Comparison of ENCODE assay signal across 20 mouse cellular contexts in genomic region chr2:153332271-153332670, GRCm38 (mm10). TPM values are rescaled to one million over a fixed set of nuclear protein-coding genes. Genes with fewer than 3 reads are reported as not detected.
A peak's percentile ranks its signal among the peaks of the same experiment; 100 is the strongest.
DNase-seq lines count a peak whose midpoint lies in the region; ATAC-seq lines count a peak whose summit lies in the region.
"Had no signal": no experiment of that assay in that cellular context is flagged by ENCODE, and none has a peak within 500 bp of the region (broad histone marks: within the 10 kb centered on the region; RNA-seq: fewer than 3 reads in every experiment).

No protein-coding gene starts in this region.

- no peaks in the 10 kb centered on the region for H3K27me3 ChIP-seq in forebrain, embryonic 10.5 days (ENCODE audit: poor library complexity, severe bottlenecking)
- H3K27me3 ChIP-seq: forebrain, embryonic 13.5 days; heart, embryonic 13.5 days had no signal

- ATAC-seq in frontal cortex, adult (ENCODE audit: low TSS enrichment): peak; percentile 77
- ATAC-seq: forebrain, embryonic 13.5 days; intestine, postnatal 0 days had no signal

- no peak overlapping the region for H3K4me3 ChIP-seq in forebrain, embryonic 10.5 days
- H3K4me3 ChIP-seq: forebrain, embryonic 13.5 days; gastrocnemius, adult 2 months; heart, embryonic 13.5 days had no signal

- no peaks in the 10 kb centered on the region for H3K9me3 ChIP-seq in forebrain, embryonic 10.5 days
- H3K9me3 ChIP-seq: forebrain, embryonic 13.5 days; G1E; heart, embryonic 13.5 days had no signal

- H3K4me1 ChIP-seq in forebrain, embryonic 10.5 days: peaks cover 3% of the 10 kb centered on the region
- H3K4me1 ChIP-seq: forebrain, embryonic 13.5 days had no signal

- H3K27ac ChIP-seq in forebrain, embryonic 10.5 days: no peak overlapping the region
- H3K27ac ChIP-seq: forebrain, embryonic 13.5 days; gastrocnemius, adult 2 months; heart, embryonic 13.5 days; hindbrain, embryonic 14.5 days; liver, embryonic 14.5 days had no signal

- peaks cover 47% of the 10 kb centered on the region for H3K36me3 ChIP-seq in forebrain, embryonic 10.5 days (replicated peaks)

- WGBS in forebrain, embryonic 10.5 days: 94% methylated on average over 5 of the region's 5 CpGs

- no peak for DNase-seq in frontal cortex, postnatal 10 days (ENCODE audit: low spot score in 2 of 2)
- peak; percentile 30 to 40 for DNase-seq in cerebellum, adult 18-20 months
- peak; percentile 34 to 53 for DNase-seq in cerebellum, postnatal 10 days
- no peak for DNase-seq in forebrain, embryonic 10.5 days (ENCODE audit: extremely low spot score, low spot score)
- DNase-seq in kidney, postnatal 14 days: no peak
- no peak for DNase-seq in gastrocnemius, postnatal 36 days
- DNase-seq: adrenal gland, adult 8-10 months; gastrocnemius, adult 2 months; heart, postnatal 10 days; kidney, adult 9 months; lung, adult 2 months; midbrain, embryonic 14.5 days; right cerebral cortex, postnatal 14 days had no signal

- intact Hi-C loops in gastrocnemius, postnatal 36 days (cut with DNase I): no loop called here

RNA-seq across cellular contexts. Expression of gene Asxl1, which starts 13.4 kb away (rescaled TPM):
- polyA plus RNA-seq in forebrain, embryonic 10.5 days (2016; fragmentation: Nextera tagmentation; extraction: Ambion mirVana): 13.1 and 14.2 TPM in 2 replicates
- total RNA-seq in gastrocnemius, postnatal 36 days (2021): 10 to 100 TPM in 1 of 2 experiments, 1 to 10 TPM in 1; 7.2 to 10.8 TPM

RNA-seq across cellular contexts. Expression of gene Kif3b, which starts 41.1 kb away (rescaled TPM):
- polyA plus RNA-seq in forebrain, embryonic 10.5 days (2016; fragmentation: Nextera tagmentation; extraction: Ambion mirVana): 6.2 and 6.9 TPM in 2 replicates
- total RNA-seq in gastrocnemius, postnatal 36 days (2021): 1 to 10 TPM; 2.8 to 3.5 TPM

Comparison
In these comparisons a context has a peak if more than half of its experiments do, and no peak if none do; other contexts are left out.
1. DNase-seq: peak in cerebellum, adult 18-20 months (2 of 2) and cerebellum, postnatal 10 days (2 of 2); none in frontal cortex, postnatal 10 days (0 of 2), forebrain, embryonic 10.5 days (single experiment), kidney, postnatal 14 days (single experiment) and gastrocnemius, postnatal 36 days (0 of 2).